Mouse (Mus musculus) E14TG2a.4 (cell line): ENCODE measurements at regions not wholly inside any gene's neighbourhood (a gene's known extent, or its start where the extent isn't known, plus 50 kb on each side); places are given as distances from the start of the nearest gene placed in this dataset.

Experiments
- CTCF ChIP-seq: conservative IDR thresholded peaks from 2 replicates; pipeline ENCODE4 v1.5.1; 2014; ENCODE audit warnings: low read length
- NANOG ChIP-seq: IDR thresholded peaks from 2 replicates; pipeline ENCODE4 v1.6.1; 2014; ENCODE audit warnings: borderline replicate concordance, low read length, mixed read lengths

DNA sequence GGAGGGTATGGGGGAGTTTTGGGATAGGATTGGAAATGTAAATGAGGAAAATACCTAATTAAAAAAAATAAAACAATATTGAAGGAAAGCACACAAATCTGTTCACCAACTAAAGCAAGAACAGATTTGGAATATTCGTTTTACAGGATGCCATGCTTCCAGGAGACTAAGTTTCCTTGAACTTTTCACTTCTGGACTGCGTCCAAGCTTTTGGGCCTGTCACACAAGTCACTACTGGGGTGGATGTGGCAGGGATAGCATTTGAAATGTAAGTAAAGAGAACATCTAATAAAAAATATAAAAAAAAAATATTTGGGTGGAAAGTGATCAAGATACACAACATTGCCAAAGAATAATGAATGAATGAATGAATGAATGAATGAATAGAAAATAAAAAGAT, 378.2 kb downstream of the Tex13c3 start:
- TF ChIP-seq CTCF = no peak
- TF ChIP-seq NANOG = no peak
